Mouse (Mus musculus) spleen, adult 2 months (tissue): ENCODE data around the gene Hnrnph3. TPM values are rescaled to one million over a fixed set of nuclear protein-coding genes. Genes with fewer than 3 reads are reported as not detected.

Source experiments
- DNase-seq, 2 experiments: peaks; one replicate each; pipeline versions ENCODE4 v3.0.0 to v3.0.0-alpha.2; 2012 to 2021; ENCODE audit warnings: low spot score in 2 of 2, low read depth in 1 of 2
- H3K27ac ChIP-seq: fragments of 200-500 bp; 2 replicates; pipeline ENCODE4 v1.5.1; 2012; ENCODE audit warnings: low read length, inconsistent platforms; ENCODE audit not compliant: insufficient read depth
- H3K27me3 ChIP-seq: fragments of 200-500 bp; 2 replicates; pipeline ENCODE4 v1.6.1; 2012; ENCODE audit warnings: mild to moderate bottlenecking, moderate library complexity, low read length, inconsistent platforms; ENCODE audit not compliant: control insufficient read depth, insufficient read depth
- H3K36me3 ChIP-seq: fragments of 200-500 bp; 2 replicates; pipeline ENCODE4 v1.6.1; 2012; ENCODE audit warnings: mild to moderate bottlenecking, low read length, inconsistent platforms; ENCODE audit not compliant: control insufficient read depth, insufficient read depth
- H3K4me1 ChIP-seq: fragments of 200-500 bp; 2 replicates; pipeline ENCODE4 v1.6.1; 2011; ENCODE audit warnings: inconsistent platforms; ENCODE audit not compliant: control insufficient read depth, insufficient read depth, insufficient read length
- H3K4me3 ChIP-seq: fragments of 200-500 bp; 2 replicates; pipeline ENCODE4 v1.5.1; 2011; ENCODE audit warnings: mild to moderate bottlenecking, inconsistent platforms; ENCODE audit not compliant: insufficient read depth, insufficient read length; ENCODE audit errors: extremely low read depth
- CTCF ChIP-seq: fragments of 200-500 bp; IDR thresholded peaks from 2 replicates; pipeline ENCODE4 v1.5.1; 2011; ENCODE audit warnings: mild to moderate bottlenecking, inconsistent platforms; ENCODE audit not compliant: insufficient read depth, insufficient read length, insufficient replicate concordance; ENCODE audit errors: extremely low read depth
- POLR2A ChIP-seq: fragments of 200-500 bp; IDR thresholded peaks from 2 replicates; pipeline ENCODE4 v1.6.1; 2011; ENCODE audit warnings: low read depth, low read length, inconsistent platforms
- WGBS: fragments of 180-500 bp; shearing (Covaris S2); methylation state at CpG from one replicate; pipeline ENCODE4 v1.1.7; 2018; 5-methylcytosine and 5-hydroxymethylcytosine counted together
- polyA plus RNA-seq: library from polyadenylated mRNA; depleted of rRNA; stranded (reverse); fragments of >200 nt; gene quantifications from 2 replicates; pipeline ENCODE4 v1.2.3, GENCODE M21; 2012

Hnrnph3 gene
- polyA plus RNA-seq, 1 experiment: 11.2 TPM

DNA sequence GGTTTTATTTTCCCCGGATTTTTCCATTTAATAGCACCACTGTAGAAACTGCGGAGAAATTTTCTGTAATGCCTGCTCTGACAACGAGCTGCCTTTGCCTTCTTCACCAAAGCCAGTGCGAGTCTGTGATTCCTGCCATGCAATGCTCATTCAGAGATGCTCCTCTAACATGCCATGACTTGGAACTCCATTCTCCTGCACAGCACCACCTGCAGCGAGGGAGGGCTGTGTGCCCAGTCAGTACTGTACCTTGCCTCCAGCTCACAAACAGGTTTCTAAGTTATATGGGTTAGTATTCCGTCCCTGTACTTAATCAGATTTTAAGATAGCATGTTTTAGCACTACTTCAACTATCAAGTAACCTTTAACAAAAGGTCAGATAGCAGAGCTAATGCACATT is 12.5 kb downstream of the Hnrnph3 start:
- Histone ChIP-seq H3K4me1 (no peaks in the 10 kb centered on the region), H3K27ac (no peak overlapping the region), H3K27me3 (no peaks in the 10 kb centered on the region), H3K36me3 (peaks cover 36% of the 10 kb centered on the region), H3K4me3 (no peak overlapping the region)
- 93% methylated on average over 6 of the region's 6 CpGs for WGBS
- no peak for DNase-seq
- no peak for TF ChIP-seq POLR2A
- TF ChIP-seq CTCF: no peak

DNA sequence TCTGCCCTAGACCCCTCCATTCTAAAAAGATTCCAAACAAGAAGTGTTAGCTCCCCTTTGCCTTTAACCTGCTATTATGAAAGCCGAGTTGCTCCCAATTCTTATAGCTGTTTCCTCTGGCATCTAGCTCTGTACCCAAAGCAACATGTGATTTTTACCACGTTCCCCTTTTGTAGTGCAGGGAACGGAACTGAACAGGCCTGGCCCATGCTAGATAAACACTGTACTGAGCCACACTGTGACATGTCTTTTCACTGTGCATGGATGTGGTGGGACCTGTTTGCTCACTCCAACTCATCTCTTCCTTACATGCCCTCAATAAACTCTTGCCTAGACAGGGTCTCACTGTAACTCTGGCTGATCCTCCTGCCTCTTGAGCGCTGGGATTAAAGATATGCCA is 13.7 kb downstream of the Hnrnph3 start:
- TF ChIP-seq CTCF: no peak
- TF ChIP-seq POLR2A: no peak
- Histone ChIP-seq H3K36me3 (peaks cover 31% of the 10 kb centered on the region), H3K27me3 (no peaks in the 10 kb centered on the region), H3K4me1 (no peaks in the 10 kb centered on the region), H3K27ac (no peak overlapping the region), H3K4me3 (no peak overlapping the region)
- 47% methylated on average over 4 of the region's 4 CpGs for WGBS
- DNase-seq: no peak

DNA sequence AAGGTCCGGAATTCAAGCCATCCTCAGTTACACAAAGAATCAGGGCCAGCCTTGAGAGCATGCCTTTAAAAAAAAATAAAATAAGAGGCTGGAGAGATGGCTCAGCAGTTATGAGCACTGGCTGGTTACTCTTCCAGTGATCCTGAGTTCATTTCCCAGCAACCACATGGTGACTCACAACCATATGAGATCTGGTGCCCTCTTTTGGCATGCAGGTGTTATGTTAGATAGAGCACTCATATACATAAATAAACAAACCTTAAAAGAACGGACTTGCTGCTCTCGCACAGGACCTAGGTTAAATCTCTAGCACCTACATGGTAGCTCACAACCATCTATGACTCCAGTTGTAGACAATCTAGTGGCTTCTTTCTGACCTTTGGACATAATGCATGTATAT is 15.8 kb downstream of the Hnrnph3 start:
- H3K36me3 ChIP-seq: peaks cover 26% of the 10 kb centered on the region
- H3K4me3 ChIP-seq: no peak overlapping the region
- no peaks in the 10 kb centered on the region for H3K27me3 ChIP-seq
- H3K27ac ChIP-seq: no peak overlapping the region
- DNase-seq: no peak
- WGBS: 87% methylated on average over 3 of the region's 3 CpGs
- TF ChIP-seq CTCF: no peak
- no peak for TF ChIP-seq POLR2A
- no peaks in the 10 kb centered on the region for H3K4me1 ChIP-seq

DNA sequence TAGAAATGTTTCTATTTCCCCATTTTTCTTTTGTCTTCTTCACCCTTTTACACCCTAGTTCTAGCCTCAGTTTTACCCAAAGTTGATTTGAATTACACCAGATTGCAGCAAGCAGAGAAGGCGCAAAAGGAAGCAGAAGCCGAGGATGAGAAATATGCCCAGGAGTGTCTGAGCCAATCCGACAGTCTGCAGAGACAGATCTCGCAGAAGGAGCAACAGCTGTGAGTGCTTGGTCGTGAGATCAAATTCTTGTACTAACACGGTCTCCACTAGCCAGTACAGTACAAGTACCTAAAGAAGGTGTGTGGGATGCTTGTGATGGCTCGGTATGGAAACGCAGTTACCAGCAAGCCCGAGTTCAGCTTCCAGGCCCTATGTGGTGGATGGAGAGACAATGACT is 19.5 kb downstream of the Hnrnph3 start:
- peaks cover 25% of the 10 kb centered on the region for H3K36me3 ChIP-seq

DNA sequence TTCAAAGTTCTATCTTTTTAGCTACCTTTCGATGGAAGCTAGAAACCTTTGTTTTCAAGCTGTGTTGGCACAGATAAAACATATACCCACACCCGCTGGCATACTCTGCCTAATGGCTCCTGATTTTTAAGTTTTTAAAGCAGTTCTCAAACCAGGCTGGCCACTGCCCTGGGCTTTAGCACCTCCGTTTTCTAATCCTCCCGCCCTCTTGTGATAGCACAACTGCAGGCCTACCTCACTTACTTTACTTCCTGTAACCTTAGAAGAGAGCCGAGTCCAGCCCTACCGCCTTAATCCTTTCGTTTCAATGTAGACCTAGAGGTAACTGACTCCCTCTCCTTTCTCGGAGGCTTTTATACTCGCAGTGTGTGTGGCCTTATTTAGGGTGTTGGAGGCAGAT is 20.8 kb downstream of the Hnrnph3 start:
- TF ChIP-seq CTCF: no peak
- no peak for TF ChIP-seq POLR2A
- H3K4me1 ChIP-seq: no peaks in the 10 kb centered on the region
- H3K4me3 ChIP-seq: no peak overlapping the region
- no peaks in the 10 kb centered on the region for H3K27me3 ChIP-seq
- no peak overlapping the region for H3K27ac ChIP-seq
- H3K36me3 ChIP-seq: peaks cover 27% of the 10 kb centered on the region
- whole genome bisulfite sequencing: 80% methylated on average over 9 of the region's 9 CpGs
- DNase-seq: no peak

More for the DNA sequence above, 19.5 kb downstream of the Hnrnph3 start:
- 94% methylated on average over 9 of the region's 9 CpGs for WGBS
- Histone ChIP-seq H3K4me3 (no peak overlapping the region), H3K27ac (no peak overlapping the region), H3K4me1 (no peaks in the 10 kb centered on the region), H3K27me3 (no peaks in the 10 kb centered on the region)
- TF ChIP-seq POLR2A (no peak), CTCF (no peak)
- DNase-seq: no peak

DNA sequence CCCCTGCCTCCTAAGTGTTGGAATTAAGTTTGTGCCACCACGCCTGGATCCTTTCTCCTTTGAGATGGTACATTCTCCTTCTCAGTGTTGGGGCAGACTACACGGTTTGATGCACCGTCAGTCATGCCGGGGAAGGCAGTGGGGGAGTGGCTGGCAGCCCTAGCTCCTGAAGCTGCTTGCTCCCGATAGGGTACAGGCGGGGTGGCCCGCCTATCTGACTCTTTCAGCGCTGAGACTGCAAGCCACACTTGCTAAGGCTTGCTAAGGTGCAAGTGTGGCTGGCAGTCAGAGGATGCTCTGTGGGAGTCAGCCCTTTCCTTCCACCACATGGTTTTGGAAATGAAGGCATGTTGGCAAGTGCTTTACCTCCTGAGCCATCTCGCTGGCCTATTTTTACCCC is 23.4 kb downstream of the Hnrnph3 start:
- peaks cover 30% of the 10 kb centered on the region for H3K36me3 ChIP-seq
- no peaks in the 10 kb centered on the region for H3K27me3 ChIP-seq
- WGBS: 65% methylated on average over 9 of the region's 9 CpGs
- no peak overlapping the region for H3K27ac ChIP-seq
- no peak for DNase-seq
- H3K4me1 ChIP-seq: no peaks in the 10 kb centered on the region
- no peak for TF ChIP-seq CTCF
- no peak for TF ChIP-seq POLR2A
- no peak overlapping the region for H3K4me3 ChIP-seq

DNA sequence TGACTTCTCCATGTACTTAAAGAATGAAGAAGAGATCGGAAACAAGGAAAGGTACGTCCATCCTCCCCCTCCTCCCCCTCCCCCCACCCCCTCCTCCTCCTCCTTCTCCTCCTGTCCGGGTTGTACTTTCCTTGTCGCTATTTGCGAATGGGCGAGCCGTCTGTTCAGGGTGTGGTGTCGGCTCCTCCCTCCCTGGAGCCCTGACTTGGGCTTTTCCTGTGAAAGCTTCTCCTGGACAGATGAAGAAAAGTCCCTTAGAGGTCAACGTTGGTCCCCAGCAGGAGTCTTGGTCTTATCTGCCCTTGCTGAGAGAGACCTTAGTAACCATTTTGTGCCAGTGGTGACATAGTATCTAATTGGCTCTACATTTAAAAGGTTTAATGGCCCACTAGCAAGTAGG is 30.0 kb downstream of the Hnrnph3 start:
- H3K27me3 ChIP-seq: no peaks in the 10 kb centered on the region
- no peak overlapping the region for H3K27ac ChIP-seq
- no peak for DNase-seq
- peaks cover 31% of the 10 kb centered on the region for H3K36me3 ChIP-seq
- no peaks in the 10 kb centered on the region for H3K4me1 ChIP-seq
- no peak for TF ChIP-seq CTCF
- no peak for TF ChIP-seq POLR2A
- H3K4me3 ChIP-seq: no peak overlapping the region
- 97% methylated on average over 6 of the region's 9 CpGs for WGBS
